Mouse (Mus musculus) cerebellum, adult 11-12 months (tissue): ENCODE results near the gene Ubfd1.
A peak's percentile ranks its signal among the peaks of the same experiment; 100 is the strongest.

ENCODE experiments used
- DNase-seq: peaks from one replicate; pipeline ENCODE4 v3.0.0; 2022

The Ubfd1 gene

DNA sequence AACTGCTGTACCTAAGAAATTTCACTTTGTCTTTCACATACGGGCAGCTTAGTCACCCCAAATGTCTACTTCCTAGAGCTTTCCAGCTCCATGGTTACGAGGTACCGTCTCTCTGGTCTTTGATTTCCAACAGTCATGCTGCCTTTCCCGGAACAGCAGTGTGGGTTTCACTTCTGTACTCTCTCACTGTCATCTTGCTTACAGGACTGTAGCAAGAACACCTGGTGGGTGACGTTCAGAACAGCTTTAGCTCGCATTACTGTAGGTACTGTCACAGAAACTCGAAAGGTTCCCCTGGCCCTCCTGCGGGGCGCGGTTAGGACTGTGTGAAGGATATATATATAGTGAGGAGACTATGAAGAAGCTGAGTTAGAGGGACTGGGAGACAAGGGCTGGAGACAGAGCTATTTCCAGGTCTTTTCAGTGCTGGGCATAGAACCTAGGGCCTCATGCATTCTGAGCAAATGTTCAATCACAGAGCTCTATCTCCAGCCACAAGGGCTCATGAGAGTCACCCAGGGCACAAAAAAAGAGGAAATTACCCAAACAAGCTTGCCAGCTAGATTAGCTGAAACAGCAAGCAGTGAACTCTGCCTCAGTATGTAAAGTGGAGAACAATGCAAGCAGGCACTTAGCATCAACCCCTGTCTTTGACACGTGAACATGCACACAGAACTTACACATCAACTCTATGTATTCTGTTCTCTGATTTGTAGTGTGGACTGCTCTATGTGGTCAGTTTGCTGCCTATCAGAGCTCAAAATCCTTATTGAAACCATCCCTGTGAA is 20.4 kb downstream of the Ubfd1 start:
- DNase-seq: no peak

DNA sequence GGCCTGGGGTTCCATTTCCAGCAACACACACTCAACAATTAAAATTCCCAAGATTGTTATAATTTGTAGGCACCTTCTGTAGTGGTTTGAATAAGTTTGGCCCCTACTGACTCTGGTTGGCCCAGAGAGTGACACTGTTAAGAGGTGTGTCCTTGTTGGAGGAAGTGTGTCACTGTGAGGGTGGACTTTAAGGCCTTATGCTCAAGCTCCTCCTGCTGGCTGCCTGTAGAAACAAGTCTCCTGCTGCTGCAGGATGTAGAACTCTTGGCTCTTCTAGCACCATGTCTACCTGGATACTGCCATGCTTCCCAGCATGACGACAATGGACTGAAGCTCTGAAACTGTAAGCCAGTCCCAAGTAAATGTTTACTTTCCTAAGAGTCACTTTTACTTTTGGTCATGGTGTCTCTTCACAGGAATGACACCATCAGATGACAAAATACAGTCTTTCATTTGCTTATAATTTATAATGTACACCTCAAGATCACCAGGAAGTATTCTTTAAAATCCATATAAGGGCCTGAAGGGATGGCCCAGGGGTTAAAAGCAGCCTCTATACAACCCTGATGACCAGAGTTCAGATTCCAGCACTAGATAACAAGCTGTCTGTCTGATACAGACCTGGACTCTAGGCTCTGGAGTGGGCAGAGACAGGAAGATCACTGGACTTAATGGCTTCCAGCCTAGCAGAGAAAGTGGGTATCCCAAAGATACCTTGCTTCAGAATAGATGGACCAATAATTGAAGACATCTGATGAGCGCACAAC is 27.8 kb downstream of the Ubfd1 start:
- no peak for DNase-seq

DNA sequence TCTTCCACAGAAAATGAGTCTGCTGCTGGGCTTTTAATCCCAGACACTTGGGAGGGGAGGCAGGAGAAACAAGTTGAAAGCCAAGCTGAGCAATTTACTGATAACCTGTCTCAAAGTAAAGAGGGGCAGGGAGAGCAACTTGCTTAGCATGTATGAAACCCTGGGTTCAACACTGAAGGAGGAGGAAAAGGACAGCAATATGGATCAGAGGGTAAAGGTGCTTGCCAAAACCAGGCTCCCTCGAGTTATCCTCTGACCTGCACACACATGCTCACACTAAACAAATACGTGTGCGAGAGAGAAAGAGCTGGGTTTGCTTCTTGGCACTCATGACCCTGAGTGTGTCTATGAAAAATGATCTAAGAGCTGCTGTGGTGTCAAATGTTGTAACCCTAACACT is 31.0 kb downstream of the Ubfd1 start:
- no peak for DNase-seq

GRCm38 (mm10) chr7:122099222-122099621 is 32.2 kb downstream of the Ubfd1 start:
- peak; percentile 25 for DNase-seq

DNA sequence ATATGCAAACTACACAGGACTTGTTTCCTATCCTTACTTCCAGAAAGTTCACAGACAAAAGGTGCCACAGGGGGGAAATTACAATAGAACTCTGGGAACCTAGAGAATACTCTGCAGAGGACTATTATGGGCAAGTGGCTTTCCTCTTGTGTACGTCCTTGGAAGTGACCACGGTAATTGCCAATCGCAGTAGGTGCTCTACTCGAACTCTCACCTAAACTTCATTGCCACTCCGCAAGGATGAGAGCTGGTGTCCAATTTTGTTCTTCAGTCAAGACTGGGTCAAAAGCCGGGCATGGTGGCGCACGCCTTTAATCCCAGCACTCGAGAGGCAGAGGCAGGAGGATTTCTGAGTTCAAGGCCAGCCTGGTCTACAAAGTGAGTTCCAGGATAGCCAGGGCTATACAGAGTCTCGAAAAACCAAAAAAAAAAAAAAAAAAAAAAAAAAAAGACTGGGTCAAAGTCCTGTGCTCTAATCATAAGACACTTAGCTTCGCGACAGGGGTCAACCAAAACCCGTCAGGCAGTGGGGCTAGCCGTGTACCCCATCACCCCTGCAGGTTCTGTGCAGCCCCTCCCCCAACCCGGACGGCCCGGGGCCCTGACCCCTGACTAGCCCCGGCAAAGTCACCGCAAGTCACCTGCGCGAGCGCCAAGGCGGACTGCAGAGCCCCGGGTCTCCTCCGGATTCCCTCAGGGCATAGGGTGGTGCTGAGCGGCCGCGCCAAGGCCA is 34.2 kb downstream of the Ubfd1 start:
- DNase-seq: peak; percentile 21

GRCm38 (mm10) chr7:122101747-122102244 is 34.8 kb downstream of the Ubfd1 start, which contains the start of gene Ndufab1:
Gene Ndufab1 (minus strand): TSS chr7:122101886.
- peak; percentile 86 for DNase-seq

DNA sequence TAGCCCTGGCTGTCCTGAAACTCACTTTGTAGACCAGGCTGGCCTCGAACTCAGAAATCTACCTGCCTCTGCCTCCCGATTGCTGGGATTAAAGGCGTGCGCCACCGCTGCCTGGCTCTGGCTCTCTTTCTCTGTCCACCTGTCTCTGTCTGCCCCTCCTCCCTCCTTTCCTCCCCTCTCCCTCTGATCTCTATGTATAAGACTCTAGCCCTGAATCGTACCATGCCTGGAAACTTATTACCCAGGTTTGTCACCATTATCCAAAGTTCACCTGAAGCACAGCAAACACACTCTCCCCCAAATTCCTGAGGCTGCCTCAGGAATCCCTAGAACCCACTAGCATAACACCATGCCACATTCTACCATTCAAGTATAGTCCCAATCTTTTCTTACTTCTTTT is 41.2 kb downstream of the Ubfd1 start:
- no peak for DNase-seq

DNA sequence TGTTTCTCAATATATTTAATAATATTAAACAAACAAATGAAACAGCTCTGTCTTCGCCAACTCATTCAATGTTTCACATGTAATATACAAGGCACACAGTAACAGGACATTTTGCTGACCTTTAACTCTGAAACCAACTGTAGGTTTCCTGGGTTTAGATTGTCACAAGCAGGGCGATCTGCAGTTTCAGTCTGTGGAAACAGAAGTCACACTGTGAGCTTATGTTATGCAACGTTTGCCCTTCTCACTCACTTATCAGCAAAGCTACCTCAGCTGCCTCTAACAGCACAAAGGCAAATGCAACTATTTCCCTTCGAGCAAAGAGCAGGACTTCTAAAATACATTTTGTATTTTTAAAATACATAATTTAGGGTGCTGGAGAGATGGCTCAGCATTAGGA is 56.5 kb downstream of the Ubfd1 start:
- DNase-seq: no peak

DNA sequence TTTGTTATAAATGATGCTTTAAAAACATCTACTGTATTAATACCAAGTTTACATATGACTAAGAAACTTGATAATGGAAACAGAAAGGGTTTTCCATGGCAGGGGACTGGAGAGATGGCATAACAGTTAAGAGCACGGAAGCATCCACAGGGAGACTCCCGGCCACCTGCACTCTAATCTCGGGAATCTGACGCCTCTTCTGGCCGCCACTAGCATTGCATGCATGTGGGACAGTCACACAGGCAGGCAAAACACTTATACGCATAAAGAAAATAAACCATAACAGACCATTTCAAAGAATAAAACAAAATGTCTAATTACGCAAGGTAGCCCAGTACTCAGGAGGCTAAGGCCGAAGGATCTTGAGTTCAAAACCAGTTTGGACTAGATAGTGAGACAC is 58.7 kb downstream of the Ubfd1 start:
- DNase-seq: no peak

GRCm38 (mm10) chr7:122126946-122127345 is 60.0 kb downstream of the Ubfd1 start:
- DNase-seq: no peak
